Mouse (Mus musculus) liver, adult 2 months (tissue): ENCODE results near the gene Hc. TPM values are rescaled to one million over a fixed set of nuclear protein-coding genes. Genes with fewer than 3 reads are reported as not detected.

Experiments used
- DNase-seq: peaks from one replicate; pipeline ENCODE4 v3.0.0-alpha.2; 2011; ENCODE audit warnings: low read depth, low spot score; ENCODE audit errors: extremely low read depth
- H3K27ac ChIP-seq: fragments of 200-500 bp; replicated peaks from 2 replicates; pipeline ENCODE4 v1.5.1; 2012; ENCODE audit warnings: low read depth, mild to moderate bottlenecking, control low read depth, inconsistent platforms, low read length; ENCODE audit not compliant: insufficient read depth
- H3K27me3 ChIP-seq: fragments of 200-500 bp; 2 replicates; pipeline ENCODE4 v1.6.1; 2012; ENCODE audit warnings: mild to moderate bottlenecking, moderate library complexity, low read length, inconsistent platforms; ENCODE audit not compliant: control insufficient read depth, insufficient read depth
- H3K36me3 ChIP-seq: fragments of 200-500 bp; 2 replicates; pipeline ENCODE4 v1.6.1; 2012; ENCODE audit warnings: low read length, inconsistent platforms; ENCODE audit not compliant: control insufficient read depth, insufficient read depth
- H3K4me1 ChIP-seq: fragments of 200-500 bp; 2 replicates; pipeline ENCODE4 v1.6.1; 2011; ENCODE audit warnings: low read length; ENCODE audit not compliant: control insufficient read depth, insufficient read depth
- H3K4me3 ChIP-seq: fragments of 200-500 bp; 2 replicates; pipeline ENCODE4 v1.5.1; 2011; ENCODE audit warnings: low read depth, mild to moderate bottlenecking, control low read depth, low read length, moderate library complexity; ENCODE audit not compliant: insufficient read depth
- H3K79me2 ChIP-seq: fragments of 200-500 bp; 2 replicates; pipeline ENCODE4 v1.6.1; 2012; ENCODE audit warnings: inconsistent platforms, mild to moderate bottlenecking, low read length, moderate library complexity; ENCODE audit not compliant: control insufficient read depth, insufficient read depth
- H3K9ac ChIP-seq: fragments of 200-500 bp; 2 replicates; pipeline ENCODE4 v1.6.1; 2012; ENCODE audit warnings: low read depth, mild to moderate bottlenecking, control low read depth, inconsistent platforms, low read length
- CTCF ChIP-seq: fragments of 200-500 bp; IDR thresholded peaks from 2 replicates; pipeline ENCODE4 v1.5.1; 2011; ENCODE audit warnings: low read depth, low read length, control low read depth
- POLR2A ChIP-seq: fragments of 200-500 bp; IDR thresholded peaks from 2 replicates; pipeline ENCODE4 v1.6.1; 2011; ENCODE audit warnings: low read length, control low read depth; ENCODE audit not compliant: insufficient read depth; ENCODE audit errors: extremely low read depth
- WGBS: fragments of 180-500 bp; shearing (Covaris S2); methylation state at CpG from one replicate; pipeline ENCODE4 v1.1.7; 2018; 5-methylcytosine and 5-hydroxymethylcytosine counted together
- polyA plus RNA-seq: library from polyadenylated mRNA; depleted of rRNA; stranded (reverse); fragments of >200 nt; gene quantifications from 2 replicates; pipeline ENCODE4 v1.2.3, GENCODE M21; 2012; rRNA removed
- total RNA-seq: library from RNA; depleted of rRNA; stranded (reverse); fragments of >200 nt; gene quantifications from 2 replicates; pipeline ENCODE4 v1.2.3, GENCODE M21; 2014; rRNA removed

The Hc gene
- total and polyA plus RNA-seq, 2 experiments = 139 to 594 TPM

DNA sequence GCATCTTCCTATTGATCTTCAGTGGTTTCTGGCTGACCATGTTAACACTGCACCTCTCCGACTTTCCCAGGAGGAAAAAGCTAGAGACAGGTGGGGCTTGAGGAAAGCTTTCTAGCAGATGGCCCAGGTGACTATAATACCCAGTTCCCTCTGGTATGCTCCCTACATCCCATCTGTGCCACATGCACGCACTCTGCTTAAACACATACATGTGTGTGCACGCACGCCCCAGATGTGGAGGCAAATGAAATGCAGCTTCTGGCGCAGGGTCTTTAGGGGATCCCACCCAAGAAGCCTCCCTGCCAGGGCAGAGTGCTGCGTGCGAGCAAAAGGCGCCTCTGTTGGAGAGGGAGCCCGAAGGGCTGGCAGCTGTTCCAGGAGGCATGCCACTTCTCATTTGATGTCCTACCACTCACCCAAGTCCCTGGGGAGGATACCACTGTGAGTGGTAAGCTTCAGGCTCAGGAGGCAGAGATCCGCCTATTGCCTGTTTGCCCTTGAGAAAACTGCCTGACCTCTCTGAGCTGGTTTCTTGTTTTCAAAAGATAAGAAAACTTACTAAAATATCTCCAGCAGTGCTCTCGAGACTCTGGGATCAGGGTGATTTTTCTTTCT lies 120.1 kb downstream of the Hc start:
- H3K36me3 ChIP-seq = no peaks in the 10 kb centered on the region
- H3K9ac ChIP-seq = no peak overlapping the region
- H3K27ac ChIP-seq = no peak overlapping the region
- 87% methylated on average over 11 of the region's 11 CpGs for whole genome bisulfite sequencing
- no peak overlapping the region for H3K4me3 ChIP-seq
- 0 out of 2 replicates have a peak, but pooled peaks cover 2% of the 10 kb centered on the region for H3K27me3 ChIP-seq
- TF ChIP-seq CTCF (no peak), POLR2A (no peak)
- H3K79me2 ChIP-seq = no peaks in the 10 kb centered on the region
- no peaks in the 10 kb centered on the region for H3K4me1 ChIP-seq
- no peak for DNase-seq

DNA sequence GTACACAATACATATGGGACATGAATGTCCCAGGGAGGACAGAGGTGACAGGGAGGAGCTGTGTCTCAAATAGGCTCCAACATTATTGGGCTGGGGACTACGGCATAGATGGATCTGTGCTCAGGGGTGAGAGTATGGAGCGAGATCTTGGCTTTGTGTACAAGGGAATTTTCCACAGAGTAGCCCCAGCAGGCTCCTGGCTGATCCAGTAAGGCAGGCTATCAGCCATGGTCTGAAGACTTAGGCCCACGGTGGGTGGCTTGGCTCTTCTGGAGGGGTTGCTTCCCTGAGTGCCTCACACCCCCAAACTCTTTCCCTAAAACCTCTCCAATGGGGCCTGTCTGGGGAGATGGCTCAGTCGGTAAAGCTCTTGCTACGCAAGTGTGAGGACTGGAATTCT lies 121.0 kb downstream of the Hc start:
- TF ChIP-seq POLR2A (no peak), CTCF (no peak)
- Histone ChIP-seq H3K4me1 (no peaks in the 10 kb centered on the region), H3K4me3 (no peak overlapping the region), H3K9ac (no peak overlapping the region), H3K79me2 (no peaks in the 10 kb centered on the region), H3K27me3 (0 out of 2 replicates have a peak, but pooled peaks cover 2% of the 10 kb centered on the region), H3K27ac (no peak overlapping the region), H3K36me3 (no peaks in the 10 kb centered on the region)
- DNase-seq = no peak
- 81% methylated on average over 5 of the region's 5 CpGs for WGBS

DNA sequence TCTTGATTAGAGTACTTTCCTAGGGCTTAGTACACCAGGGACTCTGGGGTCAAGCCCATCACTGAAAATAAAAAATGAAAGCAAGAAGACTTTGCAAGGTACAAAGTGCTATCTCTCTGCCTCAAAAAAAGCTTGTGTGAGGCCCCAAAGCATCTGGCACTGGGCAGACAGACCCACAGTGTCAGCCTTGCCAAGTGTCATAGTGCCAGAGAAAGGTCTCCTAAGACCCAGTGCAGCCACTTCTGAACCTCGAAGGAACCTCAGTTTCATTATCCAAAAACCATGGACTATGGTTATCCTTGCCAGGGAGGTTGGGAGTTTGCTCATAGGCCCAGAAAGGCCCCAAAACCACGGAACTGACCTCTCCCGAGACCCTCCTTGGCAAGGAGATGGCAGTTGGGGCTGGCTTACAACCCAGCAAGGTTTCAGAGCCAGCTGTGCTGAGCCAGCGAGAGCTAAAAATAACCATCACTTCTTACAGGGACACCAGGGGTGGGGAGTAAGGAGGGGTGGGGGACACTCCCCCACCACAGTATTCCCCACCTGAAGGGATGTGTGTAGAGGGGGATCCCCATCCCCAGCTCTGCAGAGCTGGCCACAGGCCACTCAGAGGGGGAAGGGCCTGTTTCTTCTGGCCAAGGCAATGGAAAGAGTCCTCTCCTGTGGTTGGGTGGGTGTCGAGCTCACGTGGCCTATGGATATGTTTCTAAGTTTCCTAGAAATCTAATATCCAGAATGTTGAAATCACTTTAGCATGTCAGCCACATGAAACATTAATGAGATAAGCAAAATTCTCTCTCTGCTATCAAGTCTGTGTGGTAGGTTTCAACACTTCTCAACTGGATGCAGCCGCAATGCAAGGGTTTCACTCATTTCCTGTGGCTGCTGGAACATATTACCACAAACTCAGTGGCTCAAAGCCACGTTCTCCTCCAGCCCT lies 122.7 kb downstream of the Hc start:
- Histone ChIP-seq H3K79me2 (no peaks in the 10 kb centered on the region), H3K27me3 (0 out of 2 replicates have a peak, but pooled peaks cover 2% of the 10 kb centered on the region), H3K27ac (no peak overlapping the region), H3K36me3 (no peaks in the 10 kb centered on the region), H3K4me1 (no peaks in the 10 kb centered on the region), H3K4me3 (no peak overlapping the region), H3K9ac (no peak overlapping the region)
- no peak for DNase-seq
- 81% methylated on average over 8 of the region's 8 CpGs for WGBS
- no peak for TF ChIP-seq CTCF
- TF ChIP-seq POLR2A = no peak

DNA sequence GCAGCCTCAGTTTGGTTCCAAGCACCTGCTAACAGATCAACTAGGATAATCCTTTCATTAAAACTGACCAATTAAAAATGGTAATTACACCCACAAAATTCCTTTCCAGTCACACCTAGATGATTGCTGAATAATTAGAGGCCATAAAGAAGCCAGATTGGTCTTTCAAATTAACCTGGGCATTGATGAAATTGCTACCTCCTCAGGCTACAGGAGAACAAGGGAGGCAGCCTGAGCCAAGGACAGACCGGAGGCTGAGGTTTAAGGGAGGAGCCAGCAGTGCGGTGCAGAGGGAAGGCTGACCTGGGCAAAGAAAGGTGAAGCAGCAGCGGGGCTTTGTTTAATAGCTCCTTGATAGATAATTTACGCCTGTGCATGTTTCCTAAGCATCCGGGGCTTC lies 123.8 kb downstream of the Hc start:
- no peak overlapping the region for H3K27ac ChIP-seq
- H3K9ac ChIP-seq = no peak overlapping the region
- H3K36me3 ChIP-seq = no peaks in the 10 kb centered on the region
- TF ChIP-seq CTCF (no peak), POLR2A (no peak)
- H3K79me2 ChIP-seq = no peaks in the 10 kb centered on the region
- 29% methylated on average over 5 of the region's 5 CpGs for WGBS
- H3K27me3 ChIP-seq = 0 out of 2 replicates have a peak, but pooled peaks cover 2% of the 10 kb centered on the region
- no peaks in the 10 kb centered on the region for H3K4me1 ChIP-seq
- DNase-seq = no peak
- H3K4me3 ChIP-seq = no peak overlapping the region

Other genes starting within 250 kb of the Hc start
- gene Fbxw2, start 235.1 kb downstream of the Hc start, total RNA-seq = 49.9 and 51.9 TPM in 2 replicates
- gene Fbxw2, start 235.1 kb downstream of the Hc start, polyA plus RNA-seq = 24.2 and 28.1 TPM in 2 replicates
- gene Gm34653, start 228.4 kb downstream of the Hc start, total RNA-seq = 0.09 and 0.13 TPM in 2 replicates
- gene Gm34653, start 228.4 kb downstream of the Hc start, polyA plus RNA-seq = not detected in 2 replicates
- 48.2 and 48.6 TPM in 2 replicates for gene Cutal, start 187.0 kb downstream of the Hc start, total RNA-seq
- gene Cutal, start 187.0 kb downstream of the Hc start, polyA plus RNA-seq = 341 and 358 TPM in 2 replicates
- 31.1 and 32.7 TPM in 2 replicates for gene Psmd5, start 186.5 kb downstream of the Hc start, total RNA-seq
- 15.1 and 18.1 TPM in 2 replicates for gene Psmd5, start 186.5 kb downstream of the Hc start, polyA plus RNA-seq
- gene Phf19, start 147.4 kb downstream of the Hc start, total RNA-seq = 0.20 and 0.55 TPM in 2 replicates
- 0.21 and 0.61 TPM in 2 replicates for gene Phf19, start 147.4 kb downstream of the Hc start, polyA plus RNA-seq
- gene Traf1, start 99.7 kb downstream of the Hc start, total RNA-seq = 0.55 and 1.2 TPM in 2 replicates
- 0.75 and 1.2 TPM in 2 replicates for gene Traf1, start 99.7 kb downstream of the Hc start, polyA plus RNA-seq
- 471 and 592 TPM in 2 replicates for gene AI182371, start 40.1 kb upstream of the Hc start, total RNA-seq
- 124 and 129 TPM in 2 replicates for gene AI182371, start 40.1 kb upstream of the Hc start, polyA plus RNA-seq
- 13.0 and 22.8 TPM in 2 replicates for gene Cntrl, start 48.1 kb upstream of the Hc start, total RNA-seq
- gene Cntrl, start 48.1 kb upstream of the Hc start, polyA plus RNA-seq = 4.9 and 6.1 TPM in 2 replicates
- 109 and 112 TPM in 2 replicates for gene Rab14, start 139.7 kb upstream of the Hc start, total RNA-seq
- 246 and 305 TPM in 2 replicates for gene Rab14, start 139.7 kb upstream of the Hc start, polyA plus RNA-seq
- 16.9 and 22.8 TPM in 2 replicates for gene Gsn, start 194.9 kb upstream of the Hc start, total RNA-seq
- gene Gsn, start 194.9 kb upstream of the Hc start, polyA plus RNA-seq = 20.9 and 22.5 TPM in 2 replicates